Mouse (Mus musculus): ENCODE measurements around the gene Aldh1l2.

DNA sequence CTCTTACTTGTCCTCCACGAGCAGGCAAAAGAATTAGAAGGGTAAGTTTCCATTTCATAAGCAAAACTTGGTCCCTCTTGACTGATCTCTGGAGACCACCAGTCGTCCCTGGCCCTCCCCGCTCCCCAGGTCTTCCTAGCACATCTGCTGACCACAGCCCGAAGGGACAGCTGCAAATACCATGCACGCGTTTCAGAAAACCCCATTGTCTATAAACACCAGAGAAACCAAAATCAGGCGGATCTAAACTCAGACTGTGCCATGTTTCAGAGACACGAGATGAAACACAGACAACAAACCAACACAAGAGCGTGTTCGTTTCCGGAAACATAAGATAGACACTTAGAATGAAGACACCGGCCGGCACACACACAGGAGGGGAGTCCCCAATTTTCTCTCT, 58.7 kb downstream of the Aldh1l2 start:
- no peak for TF ChIP-seq CTCF (IDR thresholded peaks at IDR 0.05; ENCODE audit: borderline replicate concordance, extremely low read depth, insufficient read depth, insufficient read length)
- TF ChIP-seq POLR2A (IDR thresholded peaks at IDR 0.05; ENCODE audit: borderline replicate concordance, extremely low read depth, insufficient read depth, insufficient read length, poor library complexity, severe bottlenecking): no peak
